Mouse (Mus musculus) gastrocnemius, postnatal 36 days (tissue): ENCODE results near the gene Zfp14. TPM values are rescaled to one million over a fixed set of nuclear protein-coding genes. Genes with fewer than 3 reads are reported as not detected.

Experiments used
- DNase-seq, 2 experiments: peaks; one replicate each; pipeline ENCODE4 v3.0.0; 2022
- intact Hi-C: fragments of 180-260 bp; cut with DNase I; formaldehyde crosslinking; loops from one replicate; pipeline ENCODE4 v1.15.1; 2025
- total RNA-seq, 2 experiments: library from RNA; stranded (reverse); gene quantifications; 2 replicates each; pipeline ENCODE4 v1.2.3; 2021

Gene Zfp14
- total RNA-seq, 2 experiments from 2014 or later = 1.6 to 1.9 TPM

- intact Hi-C loops = no loop called here
- DNase-seq = no peak
These were observed 19.8 kb downstream of the Zfp14 start for GRCm38 (mm10) chr7:30031379-30031778.

GRCm38 (mm10) chr7:30030677-30031076 lies 20.5 kb downstream of the Zfp14 start:
- DNase-seq = no peak
- intact Hi-C loops = no loop called here

- intact Hi-C loops = no loop called here
- no peak for DNase-seq
These were observed 22.6 kb downstream of the Zfp14 start for GRCm38 (mm10) chr7:30028572-30028971.

GRCm38 (mm10) chr7:30027331-30027730 lies 23.8 kb downstream of the Zfp14 start:
- intact Hi-C loops = no loop called here
- no peak for DNase-seq

GRCm38 (mm10) chr7:30025358-30025757 lies 25.8 kb downstream of the Zfp14 start:
- no peak for DNase-seq
- intact Hi-C loops = no loop called here

GRCm38 (mm10) chr7:30023800-30024199 lies 27.4 kb downstream of the Zfp14 start:
- intact Hi-C loops = loop anchor here (5.0 kb wide), 1 partner anchor 44 kb away; no protein-coding TSS in a partner anchor
- no peak for DNase-seq

GRCm38 (mm10) chr7:30023324-30023723 lies 27.9 kb downstream of the Zfp14 start:
- intact Hi-C loops = loop anchor here (5.0 kb wide), 1 partner anchor 44 kb away; no protein-coding TSS in a partner anchor
- no peak for DNase-seq

GRCm38 (mm10) chr7:30019543-30019942 lies 31.6 kb downstream of the Zfp14 start:
- intact Hi-C loops = loop anchor here (5.0 to 10.0 kb wide), 2 partner anchors 68 to 195 kb away; no protein-coding TSS in a partner anchor
- no peak for DNase-seq

- no peak for DNase-seq
- intact Hi-C loops = loop anchor here (5.0 to 10.0 kb wide), 2 partner anchors 70 to 198 kb away; no protein-coding TSS in a partner anchor
These were observed 34.0 kb downstream of the Zfp14 start for GRCm38 (mm10) chr7:30017226-30017625.

GRCm38 (mm10) chr7:30012956-30013363 lies 38.2 kb downstream of the Zfp14 start:
- intact Hi-C loops = loop anchor here (10.0 kb wide), 1 partner anchor 202 kb away; no protein-coding TSS in a partner anchor
- no peak for DNase-seq

- DNase-seq = no peak
- intact Hi-C loops = loop anchor here (10.0 kb wide), 1 partner anchor 204 kb away; no protein-coding TSS in a partner anchor
These were observed 40.5 kb downstream of the Zfp14 start for GRCm38 (mm10) chr7:30010551-30011195.

GRCm38 (mm10) chr7:30009321-30010085 lies 41.7 kb downstream of the Zfp14 start:
- DNase-seq = peak; percentile 39 to 51
- intact Hi-C loops = loop anchor here (10.0 kb wide), 1 partner anchor 205 kb away; no protein-coding TSS in a partner anchor

- DNase-seq = no peak
- intact Hi-C loops = no loop called here
These were observed 43.0 kb downstream of the Zfp14 start for GRCm38 (mm10) chr7:30008020-30008690.

- DNase-seq = no peak
These were observed 43.6 kb downstream of the Zfp14 start for GRCm38 (mm10) chr7:30007601-30008000.

GRCm38 (mm10) chr7:30000601-30001000 lies 50.6 kb downstream of the Zfp14 start:
- intact Hi-C loops = no loop called here
- no peak for DNase-seq

More at GRCm38 (mm10) chr7:30007601-30008000, 43.6 kb downstream of the Zfp14 start:
- intact Hi-C loops = no loop called here

GRCm38 (mm10) chr7:29995134-29995533 lies 56.0 kb downstream of the Zfp14 start:
- intact Hi-C loops = no loop called here
- no peak for DNase-seq

GRCm38 (mm10) chr7:29993340-29993739 lies 57.8 kb downstream of the Zfp14 start:
- intact Hi-C loops = no loop called here
- no peak for DNase-seq

- intact Hi-C loops = no loop called here
- no peak for DNase-seq
These were observed 58.5 kb downstream of the Zfp14 start for GRCm38 (mm10) chr7:29992698-29993097.

- no peak for DNase-seq
- intact Hi-C loops = no loop called here
These were observed 62.1 kb downstream of the Zfp14 start for GRCm38 (mm10) chr7:29989031-29989430.

GRCm38 (mm10) chr7:29987551-29987950 lies 63.6 kb downstream of the Zfp14 start:
- intact Hi-C loops = no loop called here
- no peak for DNase-seq
